9 mouse cellular contexts compared by ENCODE assay signal in the genomic region with DNA sequence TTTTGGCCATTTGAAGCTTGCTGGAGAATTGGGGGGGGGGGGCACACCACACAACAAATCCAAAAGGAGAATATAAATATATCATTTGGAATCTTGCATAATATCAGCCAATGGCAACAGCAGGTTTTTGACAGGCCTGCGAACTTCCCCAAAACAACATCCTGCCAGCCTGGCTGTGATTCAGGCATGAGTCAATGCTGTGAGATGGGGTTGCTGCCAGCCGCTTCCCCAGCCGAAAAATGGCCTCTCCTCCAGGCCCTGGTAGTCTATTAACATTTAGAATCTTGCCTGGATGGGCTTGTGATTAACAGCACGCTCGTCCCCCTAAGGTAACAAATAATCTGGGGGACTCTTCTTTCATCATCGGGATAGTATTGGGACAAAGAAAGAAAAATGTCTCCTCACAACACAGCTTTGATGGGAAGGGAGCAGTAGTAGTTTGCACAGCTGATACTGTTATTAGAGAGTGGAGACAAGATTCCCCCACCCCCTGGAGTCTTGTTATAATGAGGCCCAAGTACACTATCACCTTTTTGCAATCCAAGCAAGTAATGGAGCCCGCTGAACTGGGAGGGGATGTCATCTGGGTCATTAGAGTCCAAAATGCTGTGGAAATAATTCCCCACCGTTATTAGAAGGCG.
A peak's percentile ranks its signal among the peaks of the same experiment; 100 is the strongest.
DNase-seq lines count a peak whose midpoint lies in the region; ATAC-seq lines count a peak whose summit lies in the region.
"Had no signal": no experiment of that assay in that cellular context is flagged by ENCODE, and none has a peak within 500 bp of the region (broad histone marks: within the 10 kb centered on the region; RNA-seq: fewer than 3 reads in every experiment).

No protein-coding gene starts in this region.

- peak overlapping the region; percentile 44 for H3K27ac ChIP-seq in forebrain, embryonic 13.5 days
- H3K27ac ChIP-seq in forebrain, embryonic 10.5 days, result no peak overlapping the region
- H3K27ac ChIP-seq: neural tube, embryonic 12.5 days had no signal

- peaks cover 26% of the 10 kb centered on the region for H3K4me1 ChIP-seq in forebrain, embryonic 13.5 days
- peaks cover 28% of the 10 kb centered on the region for H3K4me1 ChIP-seq in forebrain, embryonic 10.5 days
- H3K4me1 ChIP-seq: neural tube, embryonic 12.5 days had no signal

- H3K4me2 ChIP-seq in forebrain, embryonic 13.5 days, result no peak overlapping the region
- H3K4me2 ChIP-seq: neural tube, embryonic 12.5 days had no signal

- ATAC-seq in forebrain, embryonic 13.5 days, result peak; percentile 90
- 0 out of 2 replicates have a peak, but pooled peaks have one; percentile 24 for ATAC-seq in megakaryocyte progenitor cell, adult 5-6 weeks (replicated peaks; ENCODE audit: poor library complexity)
- ATAC-seq in CD4-positive, CD25-positive, alpha-beta regulatory T cell, adult 4 months, result no peak

- no peaks in the 10 kb centered on the region for H3K36me3 ChIP-seq in forebrain, embryonic 13.5 days (ENCODE audit: poor library complexity, severe bottlenecking)
- no peaks in the 10 kb centered on the region for H3K36me3 ChIP-seq in forebrain, embryonic 10.5 days (replicated peaks)
- H3K36me3 ChIP-seq: neural tube, embryonic 12.5 days had no signal

- no peaks in the 10 kb centered on the region for H3K27me3 ChIP-seq in forebrain, embryonic 13.5 days
- no peaks in the 10 kb centered on the region for H3K27me3 ChIP-seq in forebrain, embryonic 10.5 days (ENCODE audit: poor library complexity, severe bottlenecking)
- H3K27me3 ChIP-seq: neural tube, embryonic 12.5 days had no signal

- H3K9ac ChIP-seq in forebrain, embryonic 13.5 days, result no peak overlapping the region
- H3K9ac ChIP-seq: neural tube, embryonic 12.5 days had no signal

- DNase-seq in forebrain, embryonic 10.5 days (ENCODE audit: extremely low spot score, low spot score), result no peak
- DNase-seq in Muller cell, postnatal 12 days (ENCODE audit: inconsistent ontology term), result peak; percentile 60
- DNase-seq in cerebellum, postnatal 25 days, result peak; percentile 89 to 92
- peak; percentile 73 for DNase-seq in layer of hippocampus, adult 11-12 months (ENCODE audit: low spot score)
- no peak for DNase-seq in kidney, adult 18-20 months

- H3K4me3 ChIP-seq in forebrain, embryonic 13.5 days, result no peak overlapping the region
- no peak overlapping the region for H3K4me3 ChIP-seq in forebrain, embryonic 10.5 days
- H3K4me3 ChIP-seq: neural tube, embryonic 12.5 days had no signal

- no peaks in the 10 kb centered on the region for H3K9me3 ChIP-seq in forebrain, embryonic 13.5 days (replicated peaks)
- H3K9me3 ChIP-seq in forebrain, embryonic 10.5 days, result no peaks in the 10 kb centered on the region
- H3K9me3 ChIP-seq: neural tube, embryonic 12.5 days had no signal

- 69% methylated on average over 9 of the region's 9 CpGs for WGBS in forebrain, embryonic 13.5 days
- 84% methylated on average over 9 of the region's 9 CpGs for WGBS in forebrain, embryonic 10.5 days

Comparison
In these comparisons a context has a peak if more than half of its experiments do, and no peak if none do; other contexts are left out.
1. DNase-seq: peak in Muller cell, postnatal 12 days (single experiment), cerebellum, postnatal 25 days (2 of 2) and layer of hippocampus, adult 11-12 months (single experiment); none in forebrain, embryonic 10.5 days (single experiment) and kidney, adult 18-20 months (single experiment).